Mouse (Mus musculus): ENCODE measurements around the gene Pacs1. TPM values are rescaled to one million over a fixed set of nuclear protein-coding genes. Genes with fewer than 3 reads are reported as not detected.

Pacs1 gene
- polyA plus RNA-seq (2015; fragmentation: Nextera tagmentation; extraction: Ambion mirVana): 8.3 and 9.8 TPM in 2 replicates

GRCm38 (mm10) chr19:5272801-5273733 lies at the start of gene Pacs1:
TSS of gene Pacs1 (minus strand) at chr19:5273119.
- DNase-seq (ENCODE audit: low spot score): peak; percentile 96

DNA sequence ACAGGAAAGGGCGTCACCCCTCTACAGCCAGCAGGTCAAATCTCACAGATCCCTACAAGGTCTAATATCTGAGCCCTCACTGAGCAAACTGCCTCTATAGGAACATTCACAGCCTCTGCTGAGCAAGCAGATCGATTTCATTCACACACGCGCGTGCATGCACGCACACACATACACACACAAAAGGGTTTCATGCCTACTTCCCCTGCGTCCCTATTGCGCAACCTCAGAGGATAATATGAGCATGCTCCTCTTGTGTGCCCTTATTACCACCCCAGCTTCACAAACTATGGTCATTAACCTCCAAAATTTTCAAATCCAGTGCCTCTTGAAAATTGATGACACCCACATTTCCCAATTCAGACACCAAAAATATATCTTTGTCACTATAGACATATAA lies 40.3 kb upstream of the Pacs1 start:
- DNase-seq (ENCODE audit: low spot score): no peak

DNA sequence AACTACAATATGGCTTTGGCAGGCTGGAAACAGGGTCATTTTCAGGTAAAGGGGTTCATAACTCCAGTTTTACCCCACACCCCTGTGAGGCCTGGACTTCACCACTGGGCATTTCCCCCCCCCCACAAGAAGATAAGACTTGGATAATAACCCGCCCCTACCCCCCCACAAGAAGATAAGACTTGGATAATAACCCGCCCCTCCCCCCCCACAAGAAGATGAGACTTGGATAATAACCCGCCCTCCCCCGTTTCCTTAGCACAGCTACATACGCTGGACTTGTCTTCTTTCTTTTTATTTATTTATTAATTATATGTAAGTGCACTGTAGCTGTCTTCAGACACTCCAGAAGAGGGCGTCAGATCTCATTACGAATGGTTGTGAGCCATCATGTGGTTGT lies 36.1 kb upstream of the Pacs1 start:
- no peak for DNase-seq (ENCODE audit: low spot score)

DNA sequence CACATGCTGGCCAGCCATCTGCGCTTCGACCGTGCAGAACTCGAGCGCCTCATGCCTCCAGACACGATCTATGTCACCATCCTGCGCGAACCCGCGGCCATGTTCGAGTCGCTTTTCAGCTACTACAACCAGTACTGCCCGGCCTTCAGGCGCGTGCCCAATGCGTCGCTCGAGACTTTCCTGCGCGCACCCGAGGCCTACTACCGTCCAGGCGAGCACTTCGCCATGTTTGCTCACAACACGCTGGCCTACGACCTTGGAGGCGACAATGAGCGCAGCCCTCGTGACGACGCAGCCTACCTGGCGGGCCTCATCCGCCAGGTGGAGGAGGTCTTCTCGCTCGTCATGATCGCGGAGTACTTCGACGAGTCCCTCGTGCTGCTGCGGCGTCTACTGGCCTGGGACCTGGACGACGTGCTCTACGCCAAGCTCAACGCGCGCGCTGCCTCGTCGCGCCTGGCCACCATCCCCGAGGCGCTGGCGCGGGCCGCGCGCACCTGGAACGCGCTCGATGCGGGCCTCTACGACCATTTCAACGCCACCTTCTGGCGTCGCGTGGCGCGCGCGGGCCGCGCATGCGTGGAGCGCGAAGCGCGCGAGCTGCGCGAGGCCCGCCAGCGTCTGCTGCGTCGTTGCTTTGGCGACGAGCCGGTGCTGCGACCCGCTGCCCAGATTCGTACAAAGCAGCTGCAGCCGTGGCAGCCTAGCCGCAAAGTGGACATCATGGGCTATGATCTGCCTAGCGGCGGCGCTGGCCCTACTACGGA lies 34.2 kb upstream of the Pacs1 start:
- peak; percentile 52 for DNase-seq (ENCODE audit: low spot score)

GRCm38 (mm10) chr19:5306279-5306678 lies 33.4 kb upstream of the Pacs1 start:
- DNase-seq (ENCODE audit: low spot score): no peak

DNA sequence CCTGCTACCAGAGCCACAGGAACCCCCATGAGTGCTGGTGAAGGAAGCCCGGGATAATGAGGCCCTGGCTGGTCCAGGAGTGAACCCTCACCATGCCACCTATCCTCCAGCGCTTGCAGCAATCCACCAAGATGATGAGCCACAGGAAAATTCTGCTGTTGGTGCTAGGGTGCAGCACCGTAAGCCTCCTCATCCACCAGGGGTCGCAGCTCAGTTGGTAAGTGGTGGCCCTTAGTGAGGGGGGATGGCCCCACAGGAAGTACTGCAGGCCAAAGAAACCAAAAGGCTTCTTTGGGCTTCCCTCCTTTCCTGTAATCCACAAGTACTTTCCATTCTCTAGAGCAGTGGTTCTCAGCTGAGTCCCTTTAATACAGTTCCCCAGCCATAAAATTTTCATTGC lies 29.5 kb upstream of the Pacs1 start:
- peak; percentile 88 for DNase-seq (ENCODE audit: low spot score)

- DNase-seq (ENCODE audit: low spot score): no peak
Measured at GRCm38 (mm10) chr19:5300588-5300987, 27.7 kb upstream of the Pacs1 start.

DNA sequence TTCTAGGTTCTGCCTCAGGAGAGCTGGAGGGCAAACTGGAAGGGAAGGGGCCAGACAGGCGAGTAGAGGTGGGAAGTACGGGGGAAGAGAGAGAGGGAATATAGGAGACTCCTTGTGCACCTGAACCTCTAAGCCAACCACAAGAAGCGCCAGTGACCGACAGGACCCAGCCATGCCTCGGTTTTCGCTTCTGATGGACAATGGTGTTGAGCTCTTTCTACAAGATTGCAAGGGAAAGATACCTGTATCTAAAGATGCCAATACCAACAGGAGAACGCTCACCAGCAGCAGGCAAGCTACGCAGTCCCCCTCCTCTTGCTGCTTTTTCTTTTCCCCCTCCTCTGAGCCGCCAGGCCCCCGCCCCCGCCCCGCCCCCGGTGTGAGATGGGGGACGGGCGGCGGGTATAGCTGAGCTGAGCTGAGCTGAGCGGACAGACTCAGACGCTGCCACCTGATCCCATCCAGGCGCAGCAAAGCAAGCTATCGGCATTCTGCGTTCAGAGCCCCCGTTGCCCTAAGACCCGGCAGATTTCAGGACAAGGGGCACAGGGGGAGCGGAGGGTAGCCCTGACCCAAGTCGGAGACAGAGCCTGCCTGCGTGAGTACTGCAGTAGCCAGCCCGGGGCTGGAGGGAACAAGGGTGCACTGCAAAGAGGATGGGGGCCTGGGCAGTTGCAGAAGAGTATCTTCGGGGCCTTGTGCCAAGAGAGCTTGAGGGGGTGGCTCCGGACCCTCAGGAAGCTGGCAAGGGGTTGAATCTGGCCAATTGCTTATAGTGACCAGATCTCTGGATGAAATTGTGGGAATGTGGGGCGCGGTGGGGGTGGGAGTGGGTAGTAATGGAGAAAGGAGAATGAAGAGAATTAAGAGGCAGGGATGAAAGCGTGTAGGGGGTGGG lies 25.2 kb upstream of the Pacs1 start, which contains the start of gene Gal3st3:
Gene Gal3st3 (plus strand): TSS at position 429 of the 898 bp plus-strand sequence.
- no peak for DNase-seq (ENCODE audit: low spot score)

GRCm38 (mm10) chr19:5296630-5297029 lies 23.7 kb upstream of the Pacs1 start:
- no peak for DNase-seq (ENCODE audit: low spot score)

- no peak for DNase-seq (ENCODE audit: low spot score)
Measured at GRCm38 (mm10) chr19:5295736-5296075, 22.8 kb upstream of the Pacs1 start.

DNA sequence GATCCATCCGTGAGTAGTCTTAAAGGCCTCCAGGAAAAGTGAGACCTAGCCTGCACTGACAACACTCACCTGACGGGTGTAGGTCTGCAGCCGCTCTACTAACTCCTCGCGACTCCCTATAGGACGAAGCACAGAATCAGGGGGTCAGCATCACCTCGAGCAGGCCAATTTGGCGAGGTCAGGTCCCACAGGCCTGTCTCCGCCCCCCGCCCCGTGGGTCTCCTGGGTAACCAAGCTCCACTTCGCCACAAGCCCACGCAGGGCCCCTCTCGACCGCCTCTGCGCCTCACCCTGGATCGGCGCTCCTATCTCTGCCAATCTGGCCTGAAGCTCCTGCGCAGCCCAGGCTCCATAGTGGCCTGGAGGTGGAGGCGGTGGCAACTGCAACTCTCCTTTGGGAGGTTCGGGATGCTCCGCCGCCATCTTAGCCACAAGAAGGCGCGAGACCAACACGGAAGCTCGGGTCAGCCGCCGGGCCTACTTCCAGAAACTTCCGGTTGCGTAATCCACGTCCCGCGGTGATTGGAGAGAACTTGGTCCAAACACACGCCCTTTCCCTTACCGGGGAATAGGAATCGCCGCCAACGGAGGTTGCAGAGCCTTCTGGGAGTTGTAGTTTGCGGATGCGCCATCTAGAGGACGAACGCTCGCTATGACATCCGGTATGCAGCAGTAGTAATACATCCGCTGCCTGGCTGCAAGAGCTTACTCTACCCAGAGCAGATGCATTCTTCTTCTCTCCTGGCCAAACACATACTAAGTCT lies 22.2 kb upstream of the Pacs1 start, which contains the start of gene Sf3b2:
Gene Sf3b2 (minus strand): TSS at position 484 of the 764 bp plus-strand sequence.
- DNase-seq (ENCODE audit: low spot score): peak; percentile 99

DNA sequence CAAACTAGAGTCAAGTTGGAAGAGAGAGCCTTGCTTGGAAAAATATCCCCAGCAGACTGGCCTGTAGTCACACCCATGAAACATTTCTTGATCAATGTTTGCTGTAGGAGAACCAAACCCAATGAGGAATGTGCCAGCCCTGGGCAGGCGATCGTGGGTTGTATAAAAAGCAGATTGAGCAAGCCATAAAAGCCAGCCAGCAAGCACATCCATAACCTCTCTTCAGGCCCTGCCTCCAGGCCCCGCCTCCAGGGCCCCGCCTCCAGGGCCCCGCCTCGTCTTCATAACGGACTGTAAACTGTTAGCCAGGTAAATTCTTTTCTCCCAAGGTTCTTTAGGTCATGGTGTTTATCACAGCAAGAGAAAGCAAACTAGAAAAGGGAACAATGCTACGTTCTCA lies 5.5 kb upstream of the Pacs1 start:
- DNase-seq (ENCODE audit: low spot score): no peak

DNA sequence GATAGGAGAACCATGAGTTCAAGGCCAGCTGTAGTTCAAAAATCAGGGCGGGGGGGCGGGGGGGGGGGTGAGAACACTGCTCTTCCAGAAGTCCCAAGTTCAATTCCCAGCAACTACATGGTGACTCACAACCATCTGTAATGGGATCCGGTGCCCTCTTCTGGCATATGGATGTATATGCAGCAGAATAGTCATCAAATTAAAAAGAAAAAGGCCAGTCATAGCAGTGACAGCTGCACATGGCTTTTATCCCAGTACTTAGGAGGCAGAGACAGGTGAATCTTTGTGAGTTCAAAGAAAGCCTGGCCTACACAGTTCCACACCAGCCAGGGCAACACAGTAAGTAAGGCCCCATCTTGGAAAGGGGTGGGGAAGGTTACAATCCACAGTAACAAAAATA lies 4.2 kb upstream of the Pacs1 start:
- DNase-seq (ENCODE audit: low spot score): peak; percentile 13

- no peak for DNase-seq (ENCODE audit: low spot score)
Measured at GRCm38 (mm10) chr19:5276531-5276930, 3.6 kb upstream of the Pacs1 start.

DNA sequence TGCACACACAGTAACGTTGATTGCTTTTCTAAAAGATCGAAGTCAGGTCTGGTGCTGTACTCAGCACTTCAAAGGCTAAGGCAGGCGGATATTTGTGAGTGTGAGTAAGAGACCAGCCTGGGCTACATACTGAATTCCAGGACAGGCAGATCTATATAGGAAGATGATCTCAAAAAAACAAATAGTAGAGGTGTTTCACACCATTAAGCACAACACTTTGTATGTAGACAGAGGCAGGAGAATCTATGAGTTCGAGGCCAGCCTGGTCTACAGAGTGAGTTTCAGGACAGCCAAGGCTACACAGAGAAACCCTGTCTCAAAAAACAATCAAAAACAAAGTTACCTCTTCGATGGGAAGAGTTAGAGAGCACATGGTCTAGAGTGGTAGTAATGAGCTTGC lies 2.8 kb upstream of the Pacs1 start:
- no peak for DNase-seq (ENCODE audit: low spot score)

GRCm38 (mm10) chr19:5274641-5275040 lies 1.7 kb upstream of the Pacs1 start:
- no peak for DNase-seq (ENCODE audit: low spot score)

GRCm38 (mm10) chr19:5273916-5274315 lies 997 bp upstream of the Pacs1 start:
- DNase-seq (ENCODE audit: low spot score): no peak

GRCm38 (mm10) chr19:5272326-5272795 lies 558 bp downstream of the Pacs1 start:
- peak; percentile 15 for DNase-seq (ENCODE audit: low spot score)

DNA sequence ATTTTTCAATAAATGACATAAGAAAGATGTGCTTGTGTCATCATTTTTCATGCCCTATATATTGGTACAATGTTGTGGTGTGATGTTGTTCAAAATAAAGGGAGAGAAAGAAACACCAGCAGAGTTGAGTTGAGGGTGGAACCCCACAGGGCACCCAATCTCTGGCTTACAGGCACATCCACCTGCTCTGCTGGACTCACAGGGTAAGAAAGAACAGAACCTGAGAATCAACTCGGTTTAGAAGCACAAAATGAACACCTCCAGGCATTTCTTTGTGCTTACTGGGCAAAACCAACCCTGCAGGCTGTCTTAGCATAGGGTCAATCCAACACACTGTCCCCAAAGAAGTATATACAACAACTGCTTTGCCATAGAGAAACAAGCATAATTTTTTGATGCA lies 1.5 kb downstream of the Pacs1 start:
- no peak for DNase-seq (ENCODE audit: low spot score)

DNA sequence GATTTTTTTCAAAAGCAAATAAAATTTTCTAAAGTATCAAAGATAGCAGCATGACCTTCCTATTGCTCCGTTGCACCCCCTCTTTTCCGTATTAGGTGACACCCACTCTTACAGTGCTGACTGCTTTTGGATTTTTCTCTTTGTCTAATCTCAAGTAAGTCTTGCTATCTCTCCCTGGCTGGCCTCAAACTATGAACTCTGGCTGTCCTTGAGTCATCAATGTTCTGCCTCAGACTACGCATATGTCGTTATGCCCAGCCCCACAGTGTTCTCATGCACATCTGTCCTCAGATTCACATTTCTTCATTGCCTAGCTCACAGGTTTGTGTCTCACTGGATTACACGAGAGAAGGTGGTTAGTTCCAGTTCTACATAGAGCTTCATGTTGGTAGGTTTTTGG lies 3.5 kb downstream of the Pacs1 start:
- no peak for DNase-seq (ENCODE audit: low spot score)

Data from thymus, postnatal 0 days (tissue).